Mouse (Mus musculus) neutrophil, adult 83 days (primary cell): ENCODE results near the gene B020031M17Rik. TPM values are rescaled to one million over a fixed set of nuclear protein-coding genes. Genes with fewer than 3 reads are reported as not detected.

Experiments
- total RNA-seq, 2 experiments: library from RNA; stranded (reverse); gene quantifications; one replicate each; pipeline ENCODE4 v1.2.4; 2023

B020031M17Rik gene
- not detected for total RNA-seq

GRCm38 (mm10) chr13:119950706-119951105, at the start of gene B020031M17Rik:
TSS of gene B020031M17Rik (minus strand) at chr13:119950806.

GRCm38 (mm10) chr13:119929172-119929571, 21.4 kb downstream of the B020031M17Rik start, which contains the start of gene Gm21761:
TSS of gene Gm21761 (minus strand) at chr13:119929272.

Other genes starting within 250 kb of the B020031M17Rik start
- under 1 TPM; 0.55 to 0.64 TPM for gene Nim1k, start 194.9 kb downstream of the B020031M17Rik start, total RNA-seq
- 10 to 100 TPM; 38.6 to 42.0 TPM for gene Zfp131, start 159.9 kb downstream of the B020031M17Rik start, total RNA-seq
- gene AF067063, start 120.6 kb downstream of the B020031M17Rik start, total RNA-seq: not detected
- gene D13Ertd608e, start 114.8 kb downstream of the B020031M17Rik start, total RNA-seq: not detected
- gene Tcstv1, start 56.0 kb downstream of the B020031M17Rik start, total RNA-seq: not detected
- not detected for gene Gm21761, start 21.5 kb downstream of the B020031M17Rik start, total RNA-seq
- gene Gm36079, start 76.2 kb upstream of the B020031M17Rik start, total RNA-seq: 1 to 10 TPM; 2.7 to 7.1 TPM
- gene Gm21188, start 101.4 kb upstream of the B020031M17Rik start, total RNA-seq: 10 to 100 TPM; 68.5 to 74.3 TPM
- gene Gm20767, start 189.4 kb upstream of the B020031M17Rik start, total RNA-seq: not detected
- gene Gm21818, start 221.6 kb upstream of the B020031M17Rik start, total RNA-seq: not detected